Mouse (Mus musculus) C2C12 (cell line): Measurements from ENCODE around the gene Rmi2.

Experiments
- CTCF ChIP-seq: IDR thresholded peaks from one replicate; pipeline ENCODE4 v1.5.1; 2011; ENCODE audit not compliant: control insufficient read depth, insufficient read depth, insufficient read length
- MAX ChIP-seq: IDR thresholded peaks from one replicate; pipeline ENCODE4 v1.6.1; 2011; ENCODE audit warnings: mild to moderate bottlenecking, control low read depth
- MYOG ChIP-seq: IDR thresholded peaks from one replicate; pipeline ENCODE4 v1.6.1; 2011; ENCODE audit not compliant: control insufficient read depth, insufficient read length; ENCODE audit errors: extremely low read depth
- USF1 ChIP-seq: IDR thresholded peaks from one replicate; pipeline ENCODE4 v1.6.1; 2011; ENCODE audit warnings: low read depth, mild to moderate bottlenecking, control low read depth, moderate library complexity

GRCm38 (mm10) chr16:10879467-10879866, 44.6 kb downstream of the Rmi2 start:
- TF ChIP-seq CTCF: peak; percentile 53
- no peak for TF ChIP-seq MYOG
- no peak for TF ChIP-seq MAX
- no peak for TF ChIP-seq USF1
